Mouse (Mus musculus): ENCODE data around the gene Pip5k1b. TPM values are rescaled to one million over a fixed set of nuclear protein-coding genes. Genes with fewer than 3 reads are reported as not detected.

Gene Pip5k1b
- polyA plus RNA-seq, 1 experiment: 0.68 TPM

- H3K79me2 ChIP-seq (ENCODE audit: control insufficient read depth, insufficient read depth): no peaks in the 10 kb centered on the region
- H3K36me3 ChIP-seq (ENCODE audit: control insufficient read depth, insufficient read depth): peaks cover 10% of the 10 kb centered on the region
- no peaks in the 10 kb centered on the region for H3K79me3 ChIP-seq (ENCODE audit: low read depth)
- TF ChIP-seq CTCF (IDR thresholded peaks at IDR 0.05; ENCODE audit: control insufficient read depth, insufficient read depth, insufficient read length) (peak; percentile 60), FOSL1 (IDR thresholded peaks at IDR 0.05; ENCODE audit: insufficient read depth, low read length, poor library complexity, severe bottlenecking) (no peak), USF1 (IDR thresholded peaks at IDR 0.05; ENCODE audit: low read depth) (no peak), CEBPB (IDR thresholded peaks at IDR 0.05; ENCODE audit: low read depth) (no peak), MAX (IDR thresholded peaks at IDR 0.05) (peak; percentile 66), MYOG (IDR thresholded peaks at IDR 0.05; ENCODE audit: control insufficient read depth, extremely low read depth, insufficient read length) (no peak), MYOD1 (IDR thresholded peaks at IDR 0.05; ENCODE audit: control insufficient read depth, insufficient read length, low read depth) (no peak)
- no peak overlapping the region for H3ac ChIP-seq (ENCODE audit: control insufficient read depth, insufficient read length, low read depth)
- no peak overlapping the region for H3K4me3 ChIP-seq (ENCODE audit: insufficient read depth, poor library complexity, severe bottlenecking)
- no peaks in the 10 kb centered on the region for H3K27me3 ChIP-seq (ENCODE audit: control insufficient read depth, insufficient read depth, insufficient read length)
These were observed 283.8 kb downstream of the Pip5k1b start for GRCm38 (mm10) chr19:24271746-24272426.

- H3K79me3 ChIP-seq (ENCODE audit: low read depth): no peaks in the 10 kb centered on the region
- TF ChIP-seq FOSL1 (IDR thresholded peaks at IDR 0.05; ENCODE audit: insufficient read depth, low read length, poor library complexity, severe bottlenecking) (no peak), USF1 (IDR thresholded peaks at IDR 0.05; ENCODE audit: low read depth) (no peak), MYOG (IDR thresholded peaks at IDR 0.05; ENCODE audit: control insufficient read depth, extremely low read depth, insufficient read length) (no peak), MYOD1 (IDR thresholded peaks at IDR 0.05; ENCODE audit: control insufficient read depth, insufficient read length, low read depth) (no peak), CTCF (IDR thresholded peaks at IDR 0.05; ENCODE audit: control insufficient read depth, insufficient read depth, insufficient read length) (no peak), CEBPB (IDR thresholded peaks at IDR 0.05; ENCODE audit: low read depth) (no peak), MAX (IDR thresholded peaks at IDR 0.05) (no peak)
- H3K27me3 ChIP-seq (ENCODE audit: control insufficient read depth, insufficient read depth, insufficient read length): no peaks in the 10 kb centered on the region
- H3ac ChIP-seq (ENCODE audit: control insufficient read depth, insufficient read length, low read depth): no peak overlapping the region
- H3K4me3 ChIP-seq (ENCODE audit: insufficient read depth, poor library complexity, severe bottlenecking): no peak overlapping the region
- H3K36me3 ChIP-seq (ENCODE audit: control insufficient read depth, insufficient read depth): peaks cover 10% of the 10 kb centered on the region
- no peaks in the 10 kb centered on the region for H3K79me2 ChIP-seq (ENCODE audit: control insufficient read depth, insufficient read depth)
These were observed 284.3 kb downstream of the Pip5k1b start for GRCm38 (mm10) chr19:24271326-24271725.

GRCm38 (mm10) chr19:24268531-24268930 lies 287.1 kb downstream of the Pip5k1b start:
- no peaks in the 10 kb centered on the region for H3K79me3 ChIP-seq (ENCODE audit: low read depth)
- H3K4me3 ChIP-seq (ENCODE audit: insufficient read depth, poor library complexity, severe bottlenecking): no peak overlapping the region
- no peak overlapping the region for H3ac ChIP-seq (ENCODE audit: control insufficient read depth, insufficient read length, low read depth)
- TF ChIP-seq MYOD1 (IDR thresholded peaks at IDR 0.05; ENCODE audit: control insufficient read depth, insufficient read length, low read depth) (no peak), CTCF (IDR thresholded peaks at IDR 0.05; ENCODE audit: control insufficient read depth, insufficient read depth, insufficient read length) (no peak), USF1 (IDR thresholded peaks at IDR 0.05; ENCODE audit: low read depth) (no peak), FOSL1 (IDR thresholded peaks at IDR 0.05; ENCODE audit: insufficient read depth, low read length, poor library complexity, severe bottlenecking) (no peak), MAX (IDR thresholded peaks at IDR 0.05) (no peak), CEBPB (IDR thresholded peaks at IDR 0.05; ENCODE audit: low read depth) (no peak), MYOG (IDR thresholded peaks at IDR 0.05; ENCODE audit: control insufficient read depth, extremely low read depth, insufficient read length) (no peak)
- peaks cover 12% of the 10 kb centered on the region for H3K36me3 ChIP-seq (ENCODE audit: control insufficient read depth, insufficient read depth)
- H3K79me2 ChIP-seq (ENCODE audit: control insufficient read depth, insufficient read depth): no peaks in the 10 kb centered on the region
- no peaks in the 10 kb centered on the region for H3K27me3 ChIP-seq (ENCODE audit: control insufficient read depth, insufficient read depth, insufficient read length)

GRCm38 (mm10) chr19:24266046-24266830 lies 289.4 kb downstream of the Pip5k1b start:
- no peaks in the 10 kb centered on the region for H3K27me3 ChIP-seq (ENCODE audit: control insufficient read depth, insufficient read depth, insufficient read length)
- no peak overlapping the region for H3ac ChIP-seq (ENCODE audit: control insufficient read depth, insufficient read length, low read depth)
- H3K79me3 ChIP-seq (ENCODE audit: low read depth): no peaks in the 10 kb centered on the region
- H3K36me3 ChIP-seq (ENCODE audit: control insufficient read depth, insufficient read depth): peaks cover 14% of the 10 kb centered on the region
- H3K79me2 ChIP-seq (ENCODE audit: control insufficient read depth, insufficient read depth): no peaks in the 10 kb centered on the region
- TF ChIP-seq CEBPB (IDR thresholded peaks at IDR 0.05; ENCODE audit: low read depth): no peak
- no peak for TF ChIP-seq USF1 (IDR thresholded peaks at IDR 0.05; ENCODE audit: low read depth)
- no peak for TF ChIP-seq MYOD1 (IDR thresholded peaks at IDR 0.05; ENCODE audit: control insufficient read depth, insufficient read length, low read depth)
- no peak for TF ChIP-seq MYOG (IDR thresholded peaks at IDR 0.05; ENCODE audit: control insufficient read depth, extremely low read depth, insufficient read length)
- TF ChIP-seq CTCF (IDR thresholded peaks at IDR 0.05; ENCODE audit: control insufficient read depth, insufficient read depth, insufficient read length): no peak
- no peak for TF ChIP-seq MAX (IDR thresholded peaks at IDR 0.05)
- no peak for TF ChIP-seq FOSL1 (IDR thresholded peaks at IDR 0.05; ENCODE audit: insufficient read depth, low read length, poor library complexity, severe bottlenecking)
- H3K4me3 ChIP-seq (ENCODE audit: insufficient read depth, poor library complexity, severe bottlenecking): no peak overlapping the region

- Histone ChIP-seq H3K79me2 (ENCODE audit: control insufficient read depth, insufficient read depth) (no peaks in the 10 kb centered on the region), H3ac (ENCODE audit: control insufficient read depth, insufficient read length, low read depth) (no peak overlapping the region), H3K4me3 (ENCODE audit: insufficient read depth, poor library complexity, severe bottlenecking) (no peak overlapping the region), H3K27me3 (ENCODE audit: control insufficient read depth, insufficient read depth, insufficient read length) (no peaks in the 10 kb centered on the region), H3K79me3 (ENCODE audit: low read depth) (no peaks in the 10 kb centered on the region), H3K36me3 (ENCODE audit: control insufficient read depth, insufficient read depth) (peaks cover 11% of the 10 kb centered on the region)
- TF ChIP-seq CTCF (IDR thresholded peaks at IDR 0.05; ENCODE audit: control insufficient read depth, insufficient read depth, insufficient read length) (peak; percentile 28), MAX (IDR thresholded peaks at IDR 0.05) (no peak)
These were observed 290.7 kb downstream of the Pip5k1b start for GRCm38 (mm10) chr19:24264991-24265390.
